Mouse (Mus musculus) stomach, embryonic 14.5 days (tissue): ENCODE results near the gene Rgs4. TPM values are rescaled to one million over a fixed set of nuclear protein-coding genes. Genes with fewer than 3 reads are reported as not detected.

ENCODE experiments used
- ATAC-seq: fragments of 200-750 bp; cut with Nextera tagmentation; 2 replicates; pipeline ENCODE4 v1.8.0; 2017; ENCODE audit warnings: low read depth, moderate TSS enrichment; ENCODE audit not compliant: insufficient number of reproducible peaks, insufficient read depth, low FRiP score
- H3K27ac ChIP-seq: fragments of 300-500 bp; sonication (generic); 2 replicates; pipeline ENCODE4 v1.5.1; 2014; ENCODE audit warnings: mild to moderate bottlenecking, low read length, moderate library complexity, mixed read lengths
- H3K27me3 ChIP-seq: fragments of 300-500 bp; sonication (generic); 2 replicates; pipeline ENCODE4 v1.6.1; 2014; ENCODE audit warnings: low read length, control low read depth, mixed read lengths; ENCODE audit not compliant: control insufficient read depth, insufficient read depth
- H3K36me3 ChIP-seq: fragments of 300-500 bp; sonication (generic); 2 replicates; pipeline ENCODE4 v1.6.1; 2014; ENCODE audit warnings: mild to moderate bottlenecking, control low read depth, low read length, moderate library complexity, mixed read lengths; ENCODE audit not compliant: control insufficient read depth, insufficient read depth
- H3K4me1 ChIP-seq: fragments of 300-500 bp; sonication (generic); 2 replicates; pipeline ENCODE4 v1.6.1; 2014; ENCODE audit warnings: low read length, control low read depth, mixed read lengths; ENCODE audit not compliant: control insufficient read depth, insufficient read depth
- H3K4me2 ChIP-seq: fragments of 300-500 bp; sonication (generic); replicated peaks from 2 replicates; pipeline ENCODE4 v1.6.1; 2014; ENCODE audit warnings: low read depth, low read length, control low read depth
- H3K4me3 ChIP-seq: fragments of 300-500 bp; sonication (generic); 2 replicates; pipeline ENCODE4 v1.5.1; 2014; ENCODE audit warnings: low read depth, low read length, control low read depth
- H3K9ac ChIP-seq: fragments of 300-500 bp; sonication (generic); replicated peaks from 2 replicates; pipeline ENCODE4 v1.6.1; 2014; ENCODE audit warnings: low read depth, mild to moderate bottlenecking, control low read depth, low read length, moderate library complexity, mixed read lengths
- H3K9me3 ChIP-seq: fragments of 300-500 bp; sonication (generic); 2 replicates; pipeline ENCODE4 v1.6.1; 2016; ENCODE audit warnings: low read depth, low read length, control low read depth; ENCODE audit not compliant: control insufficient read depth
- WGBS: fragments of 180-500 bp; shearing (Covaris S2); extraction: QIAGEN DNeasy Blood & Tissue Kit; methylation state at CpG from one replicate; pipeline ENCODE4 v1.1.7; 2014; 5-methylcytosine and 5-hydroxymethylcytosine counted together
- polyA plus RNA-seq: library from polyadenylated mRNA; unstranded; fragments of >200 nt; fragmentation: Nextera tagmentation; extraction: Ambion mirVana; gene quantifications from 2 replicates; pipeline ENCODE4 v1.2.1, GENCODE M21; 2014

Gene Rgs4
- polyA plus RNA-seq, 1 experiment from 2014 or later, result 5.7 TPM

DNA sequence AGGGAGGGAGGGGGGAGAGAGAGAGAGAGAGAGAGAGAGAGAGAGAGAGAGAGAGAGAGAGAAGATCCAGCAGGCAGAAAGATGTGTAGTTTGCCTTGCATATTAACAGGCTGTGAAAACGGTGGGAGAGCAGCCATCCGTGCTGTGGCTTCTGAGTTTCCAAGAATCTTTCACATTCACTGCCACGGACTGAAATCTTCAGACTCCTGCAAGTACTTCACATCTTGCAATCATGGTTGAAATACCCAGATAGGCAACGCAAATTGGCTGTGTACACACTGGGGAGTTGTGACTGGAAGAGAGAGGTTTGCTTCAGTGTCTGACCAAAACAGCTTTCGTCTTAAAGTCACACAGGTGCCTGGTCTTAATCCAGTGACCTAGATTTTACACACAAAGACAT, 997 bp upstream of the Rgs4 start:
- ATAC-seq, result no peak
- Histone ChIP-seq H3K4me3 (no peak overlapping the region), H3K27me3 (no peaks in the 10 kb centered on the region), H3K4me2 (no peak overlapping the region), H3K4me1 (no peaks in the 10 kb centered on the region), H3K9ac (no peak overlapping the region), H3K27ac (no peak overlapping the region), H3K9me3 (no peaks in the 10 kb centered on the region), H3K36me3 (no peaks in the 10 kb centered on the region)
- 46% methylated on average over 5 of the region's 5 CpGs for WGBS

DNA sequence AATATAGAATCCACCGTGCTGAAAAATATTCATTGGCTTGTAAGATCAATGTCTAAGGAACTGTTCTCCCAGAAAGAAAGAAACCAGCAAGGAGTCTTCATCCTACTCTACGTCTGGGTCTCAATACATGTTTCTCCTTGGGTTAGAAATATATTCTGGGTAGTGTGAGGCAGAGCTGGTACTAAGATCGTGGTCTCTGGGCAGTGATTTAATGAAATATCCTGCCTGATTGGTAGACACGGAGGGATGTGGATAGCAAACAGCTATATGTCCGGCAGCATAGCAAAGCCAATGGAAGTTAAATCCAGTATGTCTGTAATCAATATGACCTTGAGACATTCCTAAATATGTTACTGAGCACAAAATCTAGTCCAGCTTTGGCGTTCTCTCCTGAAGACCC, 460 bp upstream of the Rgs4 start:
- Histone ChIP-seq H3K27ac (no peak overlapping the region), H3K36me3 (no peaks in the 10 kb centered on the region), H3K9me3 (no peaks in the 10 kb centered on the region), H3K4me3 (0 out of 2 replicates have a peak overlapping the region, but pooled peaks have one; percentile 27), H3K4me1 (no peaks in the 10 kb centered on the region), H3K9ac (no peak overlapping the region), H3K4me2 (peak overlapping the region; percentile 54), H3K27me3 (no peaks in the 10 kb centered on the region)
- ATAC-seq, result no peak
- 44% methylated on average over 6 of the region's 6 CpGs for WGBS

DNA sequence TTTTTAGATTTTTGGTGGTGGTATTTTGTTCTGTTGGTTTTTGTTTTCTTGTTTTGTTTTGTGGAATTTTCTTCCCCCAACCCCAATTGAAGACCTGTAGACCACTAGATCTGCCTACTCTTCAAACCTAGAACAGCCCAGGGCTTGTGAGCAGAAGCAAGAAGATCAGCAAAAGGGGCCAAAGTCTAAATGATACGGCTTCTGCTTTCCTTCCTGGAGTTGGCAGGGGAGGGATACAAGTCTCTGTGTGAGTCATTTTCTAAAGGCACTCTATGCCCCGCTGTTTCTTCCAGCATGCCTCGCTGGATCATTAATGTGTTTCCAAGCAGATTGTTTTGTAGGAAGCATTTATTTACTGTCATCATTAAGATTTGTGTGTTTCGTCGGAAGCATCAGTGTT, 6.3 kb downstream of the Rgs4 start:
- ATAC-seq, result no peak
- no peak overlapping the region for H3K9ac ChIP-seq
- H3K9me3 ChIP-seq, result no peaks in the 10 kb centered on the region
- 87% methylated on average over 5 of the region's 5 CpGs for WGBS
- H3K4me1 ChIP-seq, result no peaks in the 10 kb centered on the region
- no peak overlapping the region for H3K4me2 ChIP-seq
- no peak overlapping the region for H3K27ac ChIP-seq
- no peaks in the 10 kb centered on the region for H3K36me3 ChIP-seq
- no peaks in the 10 kb centered on the region for H3K27me3 ChIP-seq
- no peak overlapping the region for H3K4me3 ChIP-seq

DNA sequence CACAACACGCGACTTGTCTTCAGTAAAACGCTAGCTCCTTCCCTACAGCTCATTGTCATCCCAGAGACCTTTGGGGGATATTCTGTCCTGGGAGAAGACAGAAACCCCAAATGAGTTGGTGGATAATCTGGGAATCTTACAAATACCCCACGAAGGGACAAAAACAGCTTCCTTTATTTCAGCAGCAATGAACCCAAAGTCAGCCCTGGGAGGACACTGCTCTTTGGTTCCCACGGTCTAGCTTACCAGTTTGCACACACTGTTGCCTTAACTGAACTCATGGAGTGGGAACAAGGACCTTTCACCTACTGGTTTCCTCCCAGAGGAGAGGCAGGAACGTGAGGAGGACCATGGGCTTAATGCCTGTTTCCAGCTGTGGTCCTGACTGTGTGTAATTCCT, 10.2 kb downstream of the Rgs4 start:
- WGBS, result 84% methylated on average over 6 of the region's 6 CpGs
- no peak for ATAC-seq

DNA sequence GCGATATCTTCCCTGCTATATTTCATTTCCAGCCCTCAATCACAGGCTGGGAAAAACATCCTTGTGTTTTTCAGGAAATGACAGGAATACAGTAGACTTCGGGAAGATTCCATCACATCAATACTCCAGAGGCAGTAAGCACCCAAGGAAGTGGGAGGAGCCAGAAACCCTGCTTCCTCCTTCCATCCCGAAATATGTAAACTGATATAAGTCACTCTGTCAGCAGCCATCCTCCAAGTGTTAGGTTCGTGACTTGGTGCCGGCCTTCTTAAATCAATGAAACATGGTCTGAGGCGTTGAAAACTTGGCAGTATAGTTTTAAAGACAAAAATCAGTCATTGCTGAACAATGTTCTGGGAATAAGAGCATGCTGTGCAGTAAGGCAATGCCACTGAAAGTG, 11.3 kb downstream of the Rgs4 start:
- no peak overlapping the region for H3K27ac ChIP-seq
- H3K4me3 ChIP-seq, result no peak overlapping the region
- no peaks in the 10 kb centered on the region for H3K36me3 ChIP-seq
- H3K4me2 ChIP-seq, result no peak overlapping the region
- WGBS, result 64% methylated on average over 6 of the region's 6 CpGs
- no peaks in the 10 kb centered on the region for H3K4me1 ChIP-seq
- no peaks in the 10 kb centered on the region for H3K9me3 ChIP-seq
- no peak for ATAC-seq
- no peaks in the 10 kb centered on the region for H3K27me3 ChIP-seq
- no peak overlapping the region for H3K9ac ChIP-seq

More for the DNA sequence above, 10.2 kb downstream of the Rgs4 start:
- no peaks in the 10 kb centered on the region for H3K4me1 ChIP-seq
- no peaks in the 10 kb centered on the region for H3K36me3 ChIP-seq
- H3K9ac ChIP-seq, result no peak overlapping the region
- H3K4me3 ChIP-seq, result no peak overlapping the region
- no peak overlapping the region for H3K27ac ChIP-seq
- no peak overlapping the region for H3K4me2 ChIP-seq
- no peaks in the 10 kb centered on the region for H3K27me3 ChIP-seq
- no peaks in the 10 kb centered on the region for H3K9me3 ChIP-seq

DNA sequence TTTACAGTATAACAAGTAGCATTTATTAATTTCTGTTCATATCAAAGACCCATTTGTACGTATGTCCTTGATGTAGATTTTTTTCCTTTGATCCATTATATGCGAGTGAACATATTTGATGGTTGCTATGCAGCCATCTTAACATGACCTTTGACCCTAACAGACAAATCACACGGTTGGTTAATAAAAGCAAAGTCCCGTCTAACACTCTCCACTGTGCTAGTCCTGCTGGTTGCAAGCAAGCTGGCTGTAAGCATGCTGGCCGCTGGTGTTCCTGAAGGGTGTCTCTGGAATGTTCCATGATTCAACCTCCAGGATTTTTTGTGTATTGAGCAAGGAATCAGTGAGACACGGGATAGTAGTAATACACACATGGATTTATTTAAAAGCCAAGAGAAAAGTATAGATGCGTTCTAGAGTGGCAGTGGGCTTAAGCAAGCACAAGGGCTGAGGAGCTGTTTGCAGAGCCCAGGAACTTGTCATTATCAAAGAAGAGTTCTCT, 16.8 kb downstream of the Rgs4 start:
- Histone ChIP-seq H3K36me3 (no peaks in the 10 kb centered on the region), H3K9ac (no peak overlapping the region), H3K4me3 (no peak overlapping the region), H3K9me3 (no peaks in the 10 kb centered on the region), H3K27ac (no peak overlapping the region), H3K27me3 (no peaks in the 10 kb centered on the region), H3K4me1 (no peaks in the 10 kb centered on the region), H3K4me2 (no peak overlapping the region)
- WGBS, result 68% methylated on average over 7 of the region's 7 CpGs
- no peak for ATAC-seq

DNA sequence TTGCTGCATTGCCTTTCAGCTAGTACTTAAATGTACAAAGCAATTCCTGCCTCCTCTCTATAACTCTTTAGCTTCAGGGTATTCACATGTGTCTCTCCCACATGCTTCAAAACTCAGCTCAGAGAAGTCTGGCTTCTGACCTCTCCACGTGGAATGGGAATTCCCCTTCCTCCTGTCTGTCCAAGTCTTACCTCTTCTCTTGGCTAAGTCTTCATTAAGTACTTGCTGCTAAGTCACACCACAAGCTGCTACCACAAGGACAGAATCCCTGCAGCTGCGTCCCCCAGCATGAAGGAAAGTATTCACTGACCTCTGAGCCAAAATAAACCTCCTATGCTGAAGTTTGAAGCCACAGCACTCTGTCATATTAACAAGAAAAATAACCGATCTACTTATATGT, 21.1 kb downstream of the Rgs4 start:
- H3K27ac ChIP-seq, result no peak overlapping the region
- no peak for ATAC-seq
- no peaks in the 10 kb centered on the region for H3K9me3 ChIP-seq
- no peaks in the 10 kb centered on the region for H3K36me3 ChIP-seq
- no peak overlapping the region for H3K4me3 ChIP-seq
- WGBS, result 60% methylated on average over 3 of the region's 3 CpGs
- no peaks in the 10 kb centered on the region for H3K27me3 ChIP-seq
- H3K9ac ChIP-seq, result no peak overlapping the region
- no peak overlapping the region for H3K4me2 ChIP-seq
- no peaks in the 10 kb centered on the region for H3K4me1 ChIP-seq

DNA sequence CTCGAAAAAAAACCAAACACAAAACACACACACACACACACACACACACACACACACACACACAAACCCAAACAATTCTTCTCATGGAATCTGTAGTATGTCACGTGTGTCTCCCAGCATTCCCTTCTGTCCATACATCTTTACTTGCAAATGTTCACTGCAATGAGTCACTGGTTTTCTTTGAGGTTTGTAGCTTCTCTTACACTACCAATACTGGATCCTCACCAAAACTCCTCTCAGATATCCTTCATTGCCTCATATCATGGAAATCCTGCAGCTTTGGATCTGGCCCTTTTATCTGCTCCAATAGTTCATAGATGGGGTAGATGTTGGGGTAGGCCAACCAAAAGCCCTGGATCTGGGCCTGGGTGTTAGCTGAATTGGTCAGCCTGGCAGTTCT, 25.6 kb downstream of the Rgs4 start:
- H3K27ac ChIP-seq, result no peak overlapping the region
- no peaks in the 10 kb centered on the region for H3K9me3 ChIP-seq
- no peaks in the 10 kb centered on the region for H3K27me3 ChIP-seq
- no peaks in the 10 kb centered on the region for H3K4me1 ChIP-seq
- ATAC-seq, result no peak
- H3K9ac ChIP-seq, result no peak overlapping the region
- no peak overlapping the region for H3K4me3 ChIP-seq
- 87% methylated on average over 2 of the region's 2 CpGs for WGBS
- no peaks in the 10 kb centered on the region for H3K36me3 ChIP-seq
- H3K4me2 ChIP-seq, result no peak overlapping the region

DNA sequence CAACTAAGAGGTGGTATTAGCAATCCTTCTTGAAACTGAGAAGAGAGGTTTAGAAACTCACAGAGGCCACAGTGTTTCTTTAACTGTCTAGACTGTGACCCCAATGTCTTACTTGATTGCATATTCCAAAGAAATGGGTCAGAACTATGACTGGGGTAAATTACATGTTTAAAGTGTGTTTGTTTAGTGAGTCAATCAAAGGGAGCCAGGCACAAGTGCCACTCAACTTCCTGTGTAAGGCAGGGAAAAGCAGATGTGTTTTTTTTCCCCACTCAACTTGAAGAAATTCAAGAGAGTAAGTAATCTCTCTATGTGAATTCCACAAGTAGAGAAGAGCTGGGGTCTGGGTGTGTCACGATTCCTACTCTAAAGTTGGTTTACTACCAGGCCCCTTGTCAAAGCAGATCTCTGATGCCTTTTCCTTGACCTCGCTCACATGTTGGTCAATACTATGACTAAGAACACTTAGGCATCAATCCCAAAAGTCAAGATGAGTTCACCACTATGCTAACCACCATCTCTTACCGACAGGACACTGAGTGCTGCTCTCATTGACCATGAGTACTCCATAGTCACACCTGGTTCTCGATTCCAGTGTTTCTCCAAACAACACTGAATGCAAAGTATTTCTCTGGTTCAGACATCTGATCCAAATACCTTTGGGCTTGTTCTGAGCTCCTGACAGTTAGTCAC, 42.9 kb downstream of the Rgs4 start:
- Histone ChIP-seq H3K9ac (no peak overlapping the region), H3K27me3 (no peaks in the 10 kb centered on the region), H3K4me1 (no peaks in the 10 kb centered on the region), H3K36me3 (no peaks in the 10 kb centered on the region), H3K4me2 (no peak overlapping the region), H3K4me3 (no peak overlapping the region), H3K27ac (no peak overlapping the region), H3K9me3 (no peaks in the 10 kb centered on the region)
- ATAC-seq, result no peak
- 88% methylated on average over 4 of the region's 4 CpGs for WGBS
